Mouse (Mus musculus) myocyte (in vitro differentiated cells): Measurements from ENCODE around the gene Hrh2. TPM values are rescaled to one million over a fixed set of nuclear protein-coding genes. Genes with fewer than 3 reads are reported as not detected.

Experiments
- H3K27me3 ChIP-seq: one replicate; pipeline ENCODE4 v1.6.1; 2011; ENCODE audit not compliant: control insufficient read depth, insufficient read depth, insufficient read length
- H3K36me3 ChIP-seq: one replicate; pipeline ENCODE4 v1.6.1; 2011; ENCODE audit not compliant: control insufficient read depth, insufficient read depth
- H3K4me2 ChIP-seq: one replicate; pipeline ENCODE4 v1.6.1; 2011; ENCODE audit warnings: low read depth, control low read depth
- H3K4me3 ChIP-seq: one replicate; pipeline ENCODE4 v1.5.1; 2011; ENCODE audit warnings: mild to moderate bottlenecking, control low read depth, moderate library complexity
- H3K79me2 ChIP-seq: one replicate; pipeline ENCODE4 v1.6.1; 2011; ENCODE audit not compliant: control insufficient read depth, insufficient read depth
- H3ac ChIP-seq: one replicate; pipeline ENCODE4 v1.6.1; 2011; ENCODE audit not compliant: control insufficient read depth, insufficient read length
- CEBPB ChIP-seq: IDR thresholded peaks from 2 replicates; pipeline ENCODE4 v1.6.1; 2011; ENCODE audit warnings: mild to moderate bottlenecking, moderate library complexity; ENCODE audit not compliant: poor library complexity, insufficient read depth, severe bottlenecking
- E2F4 ChIP-seq: IDR thresholded peaks from one replicate; pipeline ENCODE4 v1.6.1; 2011; ENCODE audit warnings: mild to moderate bottlenecking, control low read depth, moderate library complexity; ENCODE audit not compliant: insufficient read depth
- MAX ChIP-seq: IDR thresholded peaks from one replicate; pipeline ENCODE4 v1.6.1; 2011; ENCODE audit warnings: low read depth, mild to moderate bottlenecking, control low read depth
- MYOD1 ChIP-seq, 3 experiments: IDR thresholded peaks; one replicate each; pipeline ENCODE4 v1.6.1; 2011; ENCODE audit warnings: control low read depth in 2 of 3, low read depth in 2 of 3, mild to moderate bottlenecking in 2 of 3, moderate library complexity in 1 of 3; ENCODE audit not compliant: insufficient read length in 2 of 3, control insufficient read depth in 1 of 3
- MYOG ChIP-seq, 3 experiments: IDR thresholded peaks; one replicate each; pipeline ENCODE4 v1.6.1; 2011; ENCODE audit warnings: control low read depth in 2 of 3, low read depth in 2 of 3, mild to moderate bottlenecking in 2 of 3; ENCODE audit not compliant: insufficient read length in 2 of 3, control insufficient read depth in 1 of 3, insufficient read depth in 1 of 3
- POLR2A ChIP-seq: IDR thresholded peaks from one replicate; pipeline ENCODE4 v1.6.1; 2011; ENCODE audit warnings: low read depth, mild to moderate bottlenecking, control low read depth, moderate library complexity; ENCODE audit not compliant: insufficient read length
- POLR2AphosphoS2 ChIP-seq: IDR thresholded peaks from one replicate; pipeline ENCODE4 v1.6.1; 2011; ENCODE audit warnings: low read depth, control low read depth; ENCODE audit not compliant: insufficient read length
- REST ChIP-seq: IDR thresholded peaks from one replicate; pipeline ENCODE4 v1.6.1; 2011; ENCODE audit warnings: mild to moderate bottlenecking, control low read depth, moderate library complexity; ENCODE audit not compliant: insufficient read depth, insufficient read length
- SRF ChIP-seq: IDR thresholded peaks from one replicate; pipeline ENCODE4 v1.6.1; 2011; ENCODE audit warnings: low read depth; ENCODE audit not compliant: control insufficient read depth, insufficient read length
- TCF12 ChIP-seq: IDR thresholded peaks from one replicate; pipeline ENCODE4 v1.6.1; 2011; ENCODE audit warnings: mild to moderate bottlenecking, control low read depth; ENCODE audit not compliant: poor library complexity, insufficient read depth, severe bottlenecking
- TCF3 ChIP-seq: IDR thresholded peaks from one replicate; pipeline ENCODE4 v1.6.1; 2011; ENCODE audit warnings: low read depth, control low read depth; ENCODE audit not compliant: insufficient read length
- USF1 ChIP-seq: IDR thresholded peaks from one replicate; pipeline ENCODE4 v1.6.1; 2011; ENCODE audit warnings: low read depth, mild to moderate bottlenecking, control low read depth, moderate library complexity
- polyA plus RNA-seq: library from polyadenylated mRNA; unstranded; fragments of >200 nt; fragmentation: generic; extraction: Trizol; gene quantifications from one replicate; pipeline ENCODE4 v1.2.1, GENCODE M21; 2012; ENCODE audit warnings: missing spikeins

Gene Hrh2
- polyA plus RNA-seq, 1 experiment, result not detected

DNA sequence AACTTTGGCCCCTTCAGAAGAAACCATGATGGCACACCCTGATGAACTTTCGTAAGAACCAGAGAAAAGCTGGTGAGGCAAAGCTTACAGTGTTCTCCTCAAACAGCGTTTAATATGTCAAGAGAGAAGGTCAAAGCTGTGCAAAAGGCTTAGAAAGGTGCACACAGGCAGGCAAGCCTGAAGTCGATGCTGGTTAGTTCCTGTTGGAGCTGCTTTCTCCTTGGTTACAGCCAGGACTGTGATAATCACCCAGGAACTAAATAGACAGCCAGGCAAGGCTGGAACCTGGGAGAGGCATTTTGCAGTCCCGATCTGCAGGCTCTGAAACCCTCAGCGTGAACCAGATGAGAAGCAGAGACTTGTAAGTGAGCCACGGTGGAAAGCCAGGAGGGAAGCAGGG lies 45.6 kb downstream of the Hrh2 start:
- TF ChIP-seq POLR2AphosphoS2 (no peak), USF1 (no peak), MYOD1 (IDR thresholded peaks at IDR 0.05; ENCODE audit: control insufficient read depth in 1 of 3, insufficient read length in 2 of 3, low read depth in 2 of 3) (no peak), SRF (no peak), REST (no peak), TCF12 (no peak), CEBPB (no peak), MAX (no peak), E2F4 (no peak), POLR2A (no peak), MYOG (IDR thresholded peaks at IDR 0.05; ENCODE audit: control insufficient read depth in 1 of 3, insufficient read depth in 1 of 3, insufficient read length in 2 of 3, low read depth in 2 of 3) (no peak), TCF3 (no peak)
- H3K27me3 ChIP-seq, result peaks cover 19% of the 10 kb centered on the region
- no peak overlapping the region for H3K4me2 ChIP-seq
- H3K4me3 ChIP-seq, result no peak overlapping the region
- H3ac ChIP-seq, result no peak overlapping the region
- H3K36me3 ChIP-seq, result no peaks in the 10 kb centered on the region
- H3K79me2 ChIP-seq, result no peaks in the 10 kb centered on the region

DNA sequence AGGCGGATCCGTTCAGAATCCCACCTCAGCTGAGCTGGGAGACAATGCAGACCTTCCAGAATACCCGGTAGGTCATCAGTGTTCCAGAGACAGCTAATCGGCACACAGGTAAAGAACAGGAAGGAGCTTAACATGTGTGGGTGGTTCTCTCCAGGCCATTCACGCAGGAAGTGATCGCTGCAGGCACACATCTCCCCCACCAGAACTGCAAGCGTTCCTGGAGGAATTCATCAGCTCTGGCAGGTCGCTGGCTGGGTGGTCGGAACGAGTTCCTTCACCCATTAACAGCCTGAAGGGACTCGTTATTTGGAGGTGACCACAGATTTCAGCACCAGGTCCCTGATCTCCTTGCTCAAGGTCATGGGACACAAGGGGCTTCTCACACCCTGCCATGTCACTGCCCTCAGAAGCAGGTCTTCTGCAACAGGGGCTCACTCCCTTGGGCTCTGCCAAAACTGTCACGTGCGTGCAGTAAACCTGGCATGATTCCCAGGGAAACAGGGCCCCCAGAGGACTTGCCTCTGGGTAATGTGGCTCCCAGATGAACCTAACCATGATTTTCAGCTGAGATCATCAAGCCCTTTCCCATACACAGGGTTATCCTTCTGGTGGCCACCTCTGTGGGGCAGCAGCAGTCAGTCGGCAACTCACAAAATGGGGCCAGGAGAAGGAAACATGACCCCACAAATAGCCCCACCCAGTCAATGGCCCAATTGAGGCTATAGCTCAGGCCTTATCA lies 46.8 kb downstream of the Hrh2 start:
- H3K79me2 ChIP-seq, result no peaks in the 10 kb centered on the region
- H3ac ChIP-seq, result no peak overlapping the region
- no peak overlapping the region for H3K4me2 ChIP-seq
- TF ChIP-seq POLR2AphosphoS2 (no peak), E2F4 (no peak), MYOD1 (IDR thresholded peaks at IDR 0.05; ENCODE audit: control insufficient read depth in 1 of 3, insufficient read length in 2 of 3, low read depth in 2 of 3) (no peak), TCF3 (no peak), TCF12 (no peak), CEBPB (no peak), REST (no peak), USF1 (no peak), SRF (no peak), MYOG (IDR thresholded peaks at IDR 0.05; ENCODE audit: control insufficient read depth in 1 of 3, insufficient read depth in 1 of 3, insufficient read length in 2 of 3, low read depth in 2 of 3) (no peak), MAX (no peak), POLR2A (no peak)
- H3K27me3 ChIP-seq, result peaks cover 22% of the 10 kb centered on the region
- no peaks in the 10 kb centered on the region for H3K36me3 ChIP-seq
- H3K4me3 ChIP-seq, result no peak overlapping the region

- Histone ChIP-seq H3ac (no peak overlapping the region), H3K27me3 (peaks cover 17% of the 10 kb centered on the region), H3K4me2 (no peak overlapping the region), H3K79me2 (no peaks in the 10 kb centered on the region), H3K36me3 (no peaks in the 10 kb centered on the region), H3K4me3 (no peak overlapping the region)
- TF ChIP-seq POLR2A, result no peak
- no peak for TF ChIP-seq CEBPB
- TF ChIP-seq MAX, result no peak
- TF ChIP-seq TCF3, result no peak
- TF ChIP-seq MYOD1 (IDR thresholded peaks at IDR 0.05; ENCODE audit: control insufficient read depth in 1 of 3, insufficient read length in 2 of 3, low read depth in 2 of 3), result no peak
These were observed 50.5 kb downstream of the Hrh2 start for GRCm38 (mm10) chr13:54242380-54242779.

GRCm38 (mm10) chr13:54245204-54245603 lies 53.3 kb downstream of the Hrh2 start:
- Histone ChIP-seq H3ac (no peak overlapping the region), H3K4me3 (no peak overlapping the region), H3K79me2 (no peaks in the 10 kb centered on the region), H3K27me3 (peaks cover 6% of the 10 kb centered on the region), H3K36me3 (no peaks in the 10 kb centered on the region), H3K4me2 (no peak overlapping the region)
- no peak for TF ChIP-seq TCF12
- no peak for TF ChIP-seq MYOG (IDR thresholded peaks at IDR 0.05; ENCODE audit: control insufficient read depth in 1 of 3, insufficient read depth in 1 of 3, insufficient read length in 2 of 3, low read depth in 2 of 3)
- TF ChIP-seq POLR2A, result no peak
- no peak for TF ChIP-seq REST
- no peak for TF ChIP-seq CEBPB
- TF ChIP-seq USF1, result no peak
- no peak for TF ChIP-seq SRF
- TF ChIP-seq POLR2AphosphoS2, result no peak
- no peak for TF ChIP-seq MYOD1 (IDR thresholded peaks at IDR 0.05; ENCODE audit: control insufficient read depth in 1 of 3, insufficient read length in 2 of 3, low read depth in 2 of 3)
- TF ChIP-seq E2F4, result no peak
- no peak for TF ChIP-seq MAX
- TF ChIP-seq TCF3, result no peak

- peaks cover 6% of the 10 kb centered on the region for H3K27me3 ChIP-seq
- H3ac ChIP-seq, result no peak overlapping the region
- H3K4me2 ChIP-seq, result no peak overlapping the region
- no peaks in the 10 kb centered on the region for H3K79me2 ChIP-seq
- no peaks in the 10 kb centered on the region for H3K36me3 ChIP-seq
- TF ChIP-seq TCF12, result no peak
- H3K4me3 ChIP-seq, result no peak overlapping the region
These were observed 55.6 kb downstream of the Hrh2 start for GRCm38 (mm10) chr13:54247545-54247944.
